Mouse (Mus musculus): ENCODE data around the gene Slc5a7.

Slc5a7 gene

GRCm38 (mm10) chr17:54298934-54299333, at the start of gene Slc5a7:
Gene Slc5a7 (minus strand): TSS chr17:54299034.
- no peak for DNase-seq (ENCODE audit: low spot score)

- DNase-seq (ENCODE audit: low spot score) = no peak
These were observed 48.8 kb upstream of the Slc5a7 start for GRCm38 (mm10) chr17:54347672-54348071.

- DNase-seq (ENCODE audit: low spot score) = no peak
These were observed 44.6 kb upstream of the Slc5a7 start for GRCm38 (mm10) chr17:54343395-54343794.

- no peak for DNase-seq (ENCODE audit: low spot score)
These were observed 456 bp downstream of the Slc5a7 start for GRCm38 (mm10) chr17:54298232-54298924.

- no peak for DNase-seq (ENCODE audit: low spot score)
These were observed 48.1 kb downstream of the Slc5a7 start for GRCm38 (mm10) chr17:54250783-54251182.

DNA sequence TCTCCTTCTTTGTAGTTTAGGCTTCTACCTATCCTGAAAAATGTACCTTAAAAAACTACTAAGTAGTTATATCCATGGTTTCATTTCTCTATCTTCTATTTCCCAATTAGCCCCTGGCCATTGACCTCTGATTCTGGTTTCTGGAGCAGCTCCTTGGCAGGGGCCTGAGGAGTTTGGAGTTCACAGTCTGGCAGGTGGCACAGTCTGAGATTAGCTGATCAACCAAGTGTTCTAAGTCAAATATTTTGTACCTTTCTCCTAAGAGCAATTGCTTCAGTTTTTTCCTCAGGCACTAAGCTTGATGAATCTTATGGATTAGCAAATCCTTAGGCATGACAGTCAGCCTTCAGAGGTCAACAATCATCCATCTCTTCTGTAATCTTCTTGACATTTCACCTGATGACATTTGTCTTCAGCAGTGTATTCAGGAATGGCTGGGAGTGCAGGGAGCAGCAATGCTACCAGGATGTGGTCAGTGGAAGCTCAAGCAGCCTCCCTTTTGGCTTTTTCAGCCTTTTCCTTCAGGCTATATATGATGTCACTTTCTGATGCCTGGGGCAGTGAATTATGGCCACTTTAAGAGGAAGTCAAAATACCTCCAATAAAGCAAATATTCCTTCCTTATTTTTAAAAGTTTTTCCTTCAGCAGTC, 55.1 kb downstream of the Slc5a7 start:
- DNase-seq (ENCODE audit: low spot score) = no peak

GRCm38 (mm10) chr17:54239435-54239834, 59.4 kb downstream of the Slc5a7 start:
- DNase-seq (ENCODE audit: low spot score) = no peak
